Mouse (Mus musculus): Measurements from ENCODE around the gene Hadha. TPM values are rescaled to one million over a fixed set of nuclear protein-coding genes. Genes with fewer than 3 reads are reported as not detected.
A peak's percentile ranks its signal among the peaks of the same experiment; 100 is the strongest.

Gene Hadha
- 143 TPM in 2 replicates for polyA plus RNA-seq (2015; fragmentation: Nextera tagmentation; extraction: Ambion mirVana)

DNA sequence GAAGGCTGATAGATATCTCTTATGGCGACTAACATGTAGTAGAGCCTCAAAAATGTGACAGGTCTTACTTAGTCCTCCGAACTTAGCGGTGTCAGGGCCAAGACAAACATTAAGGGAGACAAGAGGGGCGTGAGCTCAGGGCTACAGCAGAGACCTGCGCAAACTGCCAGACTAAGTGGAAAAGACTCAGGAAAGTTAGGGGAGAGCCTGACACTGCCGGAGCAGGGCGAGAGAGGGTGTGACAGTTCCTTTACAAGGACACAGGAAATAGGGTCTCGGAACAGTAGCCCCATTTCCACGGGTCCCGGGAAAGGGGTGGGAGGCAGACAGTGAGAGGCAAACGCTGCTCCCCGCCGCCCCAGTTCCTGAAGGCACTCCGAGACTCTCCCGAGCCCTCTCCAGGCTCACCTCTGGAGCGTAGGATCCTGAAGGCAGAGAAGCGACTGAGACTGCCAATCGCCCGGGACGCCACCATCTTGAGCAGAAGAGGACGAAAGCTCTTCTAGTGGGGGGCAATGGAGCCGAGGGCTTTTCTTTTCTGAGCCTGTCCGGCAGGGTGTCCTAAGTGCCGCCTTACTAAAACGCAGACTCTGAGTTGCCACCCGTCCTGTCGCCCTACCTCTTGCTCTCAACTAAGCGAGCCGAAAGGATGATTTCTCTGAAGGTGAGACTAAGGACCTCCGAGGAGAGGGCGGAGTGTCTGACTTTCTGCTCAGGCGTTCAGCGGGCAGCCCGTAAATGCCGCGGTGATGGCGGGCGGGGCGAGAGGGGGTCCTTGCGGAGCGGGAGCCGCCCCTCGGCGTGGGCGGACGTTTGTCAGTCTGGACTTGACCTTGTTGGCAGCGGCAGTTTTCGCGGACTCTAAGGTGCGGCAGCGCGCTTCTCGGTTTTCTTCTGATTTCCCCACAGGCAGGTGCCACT lies at the start of gene Hadha, which contains the start of gene Hadhb:
Hadha (minus strand) TSS at position 689 of the 921 bp plus-strand sequence.
Hadhb (plus strand) TSS at position 775 of the 921 bp plus-strand sequence.
- H3K36me3 ChIP-seq = no peaks in the 10 kb centered on the region
- H3K4me3 ChIP-seq = peak within 1 kb of the TSS; percentile 96
- H3K27me3 ChIP-seq = no peaks in the 10 kb centered on the region
- peak within 1 kb of the TSS; percentile 87 for H3K9ac ChIP-seq
- H3K4me1 ChIP-seq = peaks cover 18% of the 10 kb centered on the region
- WGBS = under 1% methylated on average over 53 of the region's 53 CpGs
- peak within 1 kb of the TSS; percentile 60 for H3K4me2 ChIP-seq
- peak within 1 kb of the TSS; percentile 92 for H3K27ac ChIP-seq
- peak; percentile 90 for ATAC-seq (ENCODE audit: borderline replicate concordance, extremely low read depth, low FRiP score, low TSS enrichment)
- H3K9me3 ChIP-seq = no peaks in the 10 kb centered on the region

DNA sequence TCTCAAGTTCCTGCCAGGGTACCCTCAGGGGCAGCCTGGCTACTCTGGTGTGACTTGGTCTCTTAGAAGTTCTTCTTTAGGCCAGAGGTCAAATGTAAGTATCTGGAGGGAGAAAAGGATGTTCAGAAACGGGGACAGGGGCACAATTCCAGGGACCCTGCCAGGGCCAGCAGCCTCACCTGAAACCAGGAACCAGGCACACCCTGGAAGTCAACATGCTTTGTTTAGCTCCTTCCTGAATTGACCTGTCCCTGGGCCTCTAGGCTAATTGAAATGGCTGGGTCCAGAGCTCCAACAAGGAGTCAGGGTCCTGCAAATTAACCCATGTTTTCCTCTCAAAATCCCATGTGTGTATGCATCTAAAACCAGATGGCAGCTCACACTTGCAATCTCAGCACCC lies 49.5 kb upstream of the Hadha start:
- WGBS = 41% methylated on average over 1 of the region's 1 CpGs
- H3K36me3 ChIP-seq = no peaks in the 10 kb centered on the region
- H3K27ac ChIP-seq = no peak overlapping the region

DNA sequence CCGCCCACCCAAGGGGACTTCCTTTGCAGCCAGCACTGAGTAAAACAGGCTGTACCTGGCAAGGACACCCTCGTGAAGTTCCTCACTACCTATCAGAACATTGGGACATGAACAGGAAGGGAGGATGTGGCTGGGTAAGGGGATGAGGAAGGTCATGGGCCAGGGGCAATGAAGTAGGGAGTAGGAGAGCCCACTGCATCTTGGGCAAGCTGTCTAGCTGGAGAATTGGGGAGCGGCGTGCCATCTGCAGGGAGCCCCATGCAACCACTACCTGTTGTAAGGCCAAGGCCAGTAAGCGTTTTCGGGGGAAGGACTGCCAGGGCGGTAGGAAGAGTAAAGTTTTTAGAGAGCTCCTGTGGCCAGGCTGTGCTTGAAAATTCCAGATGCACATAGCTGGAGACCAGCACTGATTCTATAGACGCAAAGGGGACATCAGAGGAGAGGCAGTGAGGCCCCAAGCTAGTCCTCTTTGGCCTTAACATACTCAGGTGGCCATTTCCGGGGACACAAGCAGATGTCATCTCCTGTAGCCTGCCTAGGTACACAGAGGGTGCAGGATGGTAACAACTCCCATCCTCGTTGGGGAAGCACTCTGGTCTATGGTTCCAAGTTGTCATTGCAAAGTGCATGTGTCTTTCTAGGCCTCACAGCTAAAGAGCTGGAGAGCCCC lies 48.4 kb upstream of the Hadha start:
- Histone ChIP-seq H3K4me2 (no peak overlapping the region), H3K36me3 (no peaks in the 10 kb centered on the region), H3K4me1 (0 out of 2 replicates have a peak, but pooled peaks cover 7% of the 10 kb centered on the region), H3K27ac (no peak overlapping the region), H3K9me3 (no peaks in the 10 kb centered on the region), H3K4me3 (no peak overlapping the region), H3K27me3 (no peaks in the 10 kb centered on the region), H3K9ac (no peak overlapping the region)
- WGBS = 75% methylated on average over 10 of the region's 10 CpGs
- ATAC-seq (ENCODE audit: borderline replicate concordance, extremely low read depth, low FRiP score, low TSS enrichment) = no peak

More for the DNA sequence above, 49.5 kb upstream of the Hadha start:
- Histone ChIP-seq H3K4me1 (0 out of 2 replicates have a peak, but pooled peaks cover 7% of the 10 kb centered on the region), H3K9me3 (no peaks in the 10 kb centered on the region), H3K27me3 (no peaks in the 10 kb centered on the region), H3K9ac (no peak overlapping the region), H3K4me3 (no peak overlapping the region), H3K4me2 (no peak overlapping the region)
- no peak for ATAC-seq (ENCODE audit: borderline replicate concordance, extremely low read depth, low FRiP score, low TSS enrichment)

DNA sequence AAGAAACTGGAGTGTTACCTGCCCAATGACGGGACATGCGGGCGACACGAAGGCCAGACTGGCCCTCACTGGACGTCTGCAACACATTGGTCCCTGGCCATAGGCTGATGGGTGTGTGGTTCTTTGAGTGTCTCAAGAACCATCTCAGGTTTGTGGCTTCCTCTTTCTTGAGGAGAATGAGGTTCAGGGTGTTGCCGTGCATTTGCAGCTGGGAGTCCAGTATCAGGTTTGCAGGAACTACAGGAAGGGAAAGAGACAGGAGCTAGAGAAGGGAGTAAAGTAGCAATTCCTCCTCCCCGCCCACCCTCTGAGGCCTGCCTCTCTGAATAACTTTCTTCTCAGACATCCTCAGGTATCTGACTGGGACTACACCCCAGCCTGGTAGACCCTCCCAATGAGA lies 47.3 kb upstream of the Hadha start:
- Histone ChIP-seq H3K4me3 (no peak overlapping the region), H3K9me3 (no peaks in the 10 kb centered on the region), H3K27ac (no peak overlapping the region), H3K27me3 (no peaks in the 10 kb centered on the region), H3K36me3 (no peaks in the 10 kb centered on the region), H3K4me1 (0 out of 2 replicates have a peak, but pooled peaks cover 7% of the 10 kb centered on the region), H3K9ac (no peak overlapping the region), H3K4me2 (no peak overlapping the region)
- ATAC-seq (ENCODE audit: borderline replicate concordance, extremely low read depth, low FRiP score, low TSS enrichment) = no peak
- 79% methylated on average over 7 of the region's 7 CpGs for WGBS

DNA sequence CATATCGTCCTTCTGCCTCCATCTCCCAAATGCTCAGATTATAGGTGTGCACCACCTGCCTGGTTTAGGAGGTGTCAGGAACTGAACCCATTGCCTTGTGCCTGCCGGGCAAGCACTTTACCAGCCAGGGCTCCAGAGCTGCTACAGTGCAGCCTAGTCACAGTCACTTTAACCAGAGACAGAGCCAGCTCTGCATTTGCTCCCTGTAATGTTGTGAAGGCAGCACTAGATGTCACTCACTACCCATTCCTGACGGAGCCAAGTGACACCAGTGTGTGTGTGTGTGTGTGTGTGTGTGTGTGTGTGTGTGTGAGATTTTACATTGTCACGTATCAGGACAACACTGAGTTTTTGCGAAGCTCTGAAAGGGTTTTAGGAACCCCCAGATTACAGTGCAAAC lies 46.6 kb upstream of the Hadha start:
- Histone ChIP-seq H3K36me3 (no peaks in the 10 kb centered on the region), H3K4me3 (no peak overlapping the region), H3K9me3 (no peaks in the 10 kb centered on the region), H3K27ac (no peak overlapping the region), H3K27me3 (no peaks in the 10 kb centered on the region), H3K4me2 (no peak overlapping the region), H3K9ac (no peak overlapping the region), H3K4me1 (0 out of 2 replicates have a peak, but pooled peaks cover 7% of the 10 kb centered on the region)
- WGBS = 41% methylated on average over 5 of the region's 5 CpGs
- peak; percentile 21; the same call in 1 of the 2 replicates for ATAC-seq (ENCODE audit: borderline replicate concordance, extremely low read depth, low FRiP score, low TSS enrichment)

DNA sequence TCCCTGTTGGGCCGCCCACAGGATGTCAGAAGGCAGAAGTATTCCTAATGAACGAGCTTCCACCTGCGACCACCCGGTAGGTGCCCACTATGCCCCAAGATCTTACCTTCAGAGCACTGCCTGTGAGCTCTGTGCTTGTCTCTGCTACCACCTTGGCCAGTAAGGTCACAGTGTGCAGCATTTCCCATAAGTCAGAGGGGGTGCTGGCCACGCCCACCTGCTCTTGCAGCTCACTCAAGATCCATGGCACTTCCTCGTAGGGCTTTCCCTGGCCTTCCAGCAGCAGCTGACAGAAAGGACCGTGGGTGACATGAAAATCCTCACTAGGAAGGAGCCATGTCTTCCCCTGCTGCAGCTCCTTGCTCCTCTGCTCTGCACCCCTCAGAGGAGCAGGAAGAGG lies 43.3 kb upstream of the Hadha start:
- H3K4me3 ChIP-seq = no peak overlapping the region
- 0 out of 2 replicates have a peak, but pooled peaks cover 7% of the 10 kb centered on the region for H3K4me1 ChIP-seq
- no peak for ATAC-seq (ENCODE audit: borderline replicate concordance, extremely low read depth, low FRiP score, low TSS enrichment)
- no peaks in the 10 kb centered on the region for H3K36me3 ChIP-seq
- no peaks in the 10 kb centered on the region for H3K9me3 ChIP-seq
- no peak overlapping the region for H3K27ac ChIP-seq
- 55% methylated on average over 7 of the region's 7 CpGs for WGBS
- no peak overlapping the region for H3K4me2 ChIP-seq
- no peak overlapping the region for H3K9ac ChIP-seq
- no peaks in the 10 kb centered on the region for H3K27me3 ChIP-seq

DNA sequence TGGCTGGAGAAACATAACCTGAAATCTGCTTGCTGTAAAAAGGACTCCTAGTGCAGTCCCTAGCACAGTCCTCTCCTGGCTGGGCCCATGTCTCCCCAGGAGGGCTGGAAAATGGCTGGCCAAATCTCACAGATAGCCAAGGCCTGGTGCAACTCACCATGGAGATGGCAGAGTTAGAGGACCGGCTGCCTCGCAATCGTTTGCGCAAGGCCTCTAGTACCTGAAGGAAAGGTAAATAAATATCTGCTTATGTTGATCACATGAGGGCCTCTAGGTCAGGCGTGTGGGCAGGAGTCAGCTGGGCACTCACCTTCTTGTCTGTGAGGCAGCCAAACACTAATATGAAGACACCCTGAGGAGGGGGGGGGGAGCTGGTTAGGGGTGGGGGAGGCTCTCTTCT lies 40.4 kb upstream of the Hadha start:
- Histone ChIP-seq H3K9ac (no peak overlapping the region), H3K27me3 (no peaks in the 10 kb centered on the region), H3K27ac (no peak overlapping the region), H3K4me1 (no peaks in the 10 kb centered on the region), H3K4me2 (no peak overlapping the region), H3K36me3 (no peaks in the 10 kb centered on the region), H3K4me3 (no peak overlapping the region), H3K9me3 (no peaks in the 10 kb centered on the region)
- 67% methylated on average over 5 of the region's 5 CpGs for WGBS
- ATAC-seq (ENCODE audit: borderline replicate concordance, extremely low read depth, low FRiP score, low TSS enrichment) = no peak

DNA sequence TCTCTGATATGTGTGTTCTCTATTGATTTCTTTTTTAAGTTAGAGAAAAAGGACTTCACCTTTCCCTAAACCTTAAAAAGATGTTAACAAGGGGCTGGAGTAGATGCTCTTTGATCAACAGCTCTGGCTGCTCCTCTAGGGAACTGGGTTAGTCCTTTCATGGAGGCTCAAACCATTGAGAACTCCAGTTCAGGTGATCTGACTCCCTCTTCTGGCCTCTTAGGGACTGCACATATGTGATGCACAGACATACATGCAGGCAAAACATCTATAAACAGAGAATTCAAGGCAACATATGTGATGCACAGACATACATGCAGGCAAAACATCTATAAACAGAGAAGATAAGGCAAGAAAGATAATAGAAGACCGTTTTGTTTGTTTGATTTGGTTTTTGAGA lies 37.5 kb upstream of the Hadha start:
- WGBS = 55% methylated on average over 1 of the region's 1 CpGs
- Histone ChIP-seq H3K4me3 (no peak overlapping the region), H3K27me3 (no peaks in the 10 kb centered on the region), H3K4me1 (no peaks in the 10 kb centered on the region), H3K4me2 (no peak overlapping the region), H3K36me3 (0 out of 2 replicates have a peak, but pooled peaks cover 6% of the 10 kb centered on the region), H3K9me3 (no peaks in the 10 kb centered on the region), H3K27ac (no peak overlapping the region), H3K9ac (no peak overlapping the region)
- no peak for ATAC-seq (ENCODE audit: borderline replicate concordance, extremely low read depth, low FRiP score, low TSS enrichment)

DNA sequence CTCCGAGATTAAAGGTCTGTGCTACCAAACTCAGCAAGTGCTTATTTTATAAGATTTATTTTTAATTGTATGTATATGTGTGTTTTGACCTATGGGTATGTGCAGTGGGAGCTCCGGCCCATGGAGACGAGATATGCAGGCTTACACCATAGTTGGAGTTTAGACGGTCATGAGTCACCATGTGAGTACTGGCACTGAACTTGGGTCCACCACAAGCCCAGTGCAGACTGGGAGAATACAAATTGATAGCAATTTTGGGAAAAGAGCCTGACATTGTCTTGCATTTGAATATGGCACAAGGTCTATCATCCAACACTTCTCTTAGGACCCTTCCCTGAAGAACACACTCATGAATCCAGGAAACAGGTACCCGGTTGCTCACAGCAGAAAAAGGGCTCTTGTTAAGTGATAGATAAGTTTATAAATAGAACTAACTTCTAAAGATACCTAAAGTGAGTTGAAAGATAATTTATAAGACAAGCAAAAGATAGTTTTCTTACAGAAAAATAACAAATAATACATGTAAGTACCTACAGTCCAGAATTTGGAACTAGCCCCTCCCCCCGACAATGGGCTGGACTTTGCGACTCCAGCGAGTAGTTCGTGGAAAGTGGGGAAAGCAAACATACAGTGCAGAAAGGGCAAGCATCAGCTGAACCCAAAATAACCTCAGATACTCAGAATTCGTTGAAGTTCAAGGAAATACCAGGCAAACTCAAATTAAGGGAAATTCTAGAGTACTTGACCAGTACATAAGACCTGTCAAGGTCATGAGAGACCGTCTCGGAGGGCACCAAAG lies 32.9 kb upstream of the Hadha start:
- Histone ChIP-seq H3K4me3 (no peak overlapping the region), H3K27ac (no peak overlapping the region), H3K27me3 (no peaks in the 10 kb centered on the region), H3K9me3 (no peaks in the 10 kb centered on the region), H3K4me2 (no peak overlapping the region), H3K9ac (no peak overlapping the region), H3K4me1 (no peaks in the 10 kb centered on the region), H3K36me3 (peaks cover 26% of the 10 kb centered on the region)
- no peak for ATAC-seq (ENCODE audit: borderline replicate concordance, extremely low read depth, low FRiP score, low TSS enrichment)
- 90% methylated on average over 12 of the region's 12 CpGs for WGBS

DNA sequence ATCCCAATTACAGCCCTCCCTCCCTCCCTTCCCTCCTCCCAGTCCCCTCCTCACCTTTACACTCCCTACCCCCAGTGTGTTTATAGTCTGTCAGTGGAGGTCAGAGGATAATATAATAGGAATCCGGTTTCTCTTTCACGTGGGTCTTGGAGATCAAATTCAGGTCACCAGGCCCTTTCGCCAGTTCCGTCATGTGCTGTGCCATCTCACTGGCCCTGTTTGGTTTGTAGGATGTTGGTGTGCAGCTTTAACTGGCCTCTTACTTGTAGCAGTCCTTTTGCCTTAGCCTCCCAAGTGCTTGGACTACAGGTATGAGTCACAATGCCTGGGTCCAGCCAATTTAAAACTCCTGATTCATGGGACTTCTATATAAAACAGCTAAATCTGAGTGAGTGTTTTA lies 20.8 kb upstream of the Hadha start:
- ATAC-seq (ENCODE audit: borderline replicate concordance, extremely low read depth, low FRiP score, low TSS enrichment) = no peak
- Histone ChIP-seq H3K9ac (no peak overlapping the region), H3K27me3 (no peaks in the 10 kb centered on the region), H3K9me3 (no peaks in the 10 kb centered on the region), H3K4me3 (no peak overlapping the region), H3K4me1 (no peaks in the 10 kb centered on the region), H3K36me3 (peaks cover 63% of the 10 kb centered on the region), H3K4me2 (no peak overlapping the region), H3K27ac (no peak overlapping the region)
- 49% methylated on average over 4 of the region's 4 CpGs for WGBS

DNA sequence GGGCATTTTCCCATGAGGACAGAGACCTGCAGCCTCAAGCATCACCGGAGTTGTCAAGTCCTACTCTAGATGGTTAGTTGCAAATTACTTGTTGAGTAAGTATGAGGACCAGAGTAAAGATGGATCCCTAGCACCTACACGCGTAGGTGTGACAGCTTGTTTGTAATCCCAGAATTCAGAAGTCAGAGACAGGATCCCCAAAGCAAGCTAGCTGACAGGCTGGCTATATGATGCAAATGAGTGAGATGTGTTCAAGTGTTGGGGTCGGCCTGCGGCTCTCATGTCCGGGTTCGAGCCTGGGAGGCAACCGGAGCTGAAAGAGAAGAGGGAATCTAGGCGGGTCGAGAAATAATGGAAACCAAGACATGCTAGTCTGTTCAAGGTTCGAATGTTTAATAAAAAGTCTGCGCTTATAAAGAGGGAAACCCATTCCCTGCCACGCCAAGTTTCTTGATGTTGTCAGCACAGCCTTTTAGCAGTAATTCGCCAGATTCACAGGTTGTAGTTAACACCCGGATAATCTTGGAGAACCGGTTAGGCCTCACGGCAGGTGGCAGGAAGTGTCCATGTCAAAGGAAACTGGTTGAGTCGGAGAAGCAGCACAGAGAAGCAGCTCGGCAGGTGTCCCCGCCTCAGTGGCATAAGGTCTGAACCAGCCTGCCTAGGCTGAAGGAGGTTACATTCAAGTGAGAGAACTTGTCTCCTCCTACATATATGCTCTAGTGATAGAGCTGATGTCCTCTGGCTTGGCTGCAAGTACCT lies 18.1 kb upstream of the Hadha start:
- Histone ChIP-seq H3K4me1 (no peaks in the 10 kb centered on the region), H3K4me2 (no peak overlapping the region), H3K9me3 (no peaks in the 10 kb centered on the region), H3K36me3 (peaks cover 72% of the 10 kb centered on the region), H3K9ac (no peak overlapping the region), H3K27ac (no peak overlapping the region), H3K27me3 (no peaks in the 10 kb centered on the region), H3K4me3 (no peak overlapping the region)
- 44% methylated on average over 20 of the region's 20 CpGs for WGBS
- ATAC-seq (ENCODE audit: borderline replicate concordance, extremely low read depth, low FRiP score, low TSS enrichment) = no peak
